Mouse (Mus musculus) C2C12 (cell line): ENCODE results near the gene Mt4. TPM values are rescaled to one million over a fixed set of nuclear protein-coding genes. Genes with fewer than 3 reads are reported as not detected.

Experiments
- H3K27me3 ChIP-seq: one replicate; pipeline ENCODE4 v1.6.1; 2011; ENCODE audit not compliant: control insufficient read depth, insufficient read depth, insufficient read length
- H3K36me3 ChIP-seq: one replicate; pipeline ENCODE4 v1.6.1; 2011; ENCODE audit not compliant: control insufficient read depth, insufficient read depth
- H3K4me3 ChIP-seq: one replicate; pipeline ENCODE4 v1.5.1; 2011; ENCODE audit warnings: mild to moderate bottlenecking, control low read depth; ENCODE audit not compliant: poor library complexity, insufficient read depth, severe bottlenecking
- H3K79me2 ChIP-seq: one replicate; pipeline ENCODE4 v1.6.1; 2011; ENCODE audit not compliant: control insufficient read depth, insufficient read depth
- H3K79me3 ChIP-seq: one replicate; pipeline ENCODE4 v1.6.1; 2011; ENCODE audit warnings: low read depth, control low read depth
- H3ac ChIP-seq: one replicate; pipeline ENCODE3; 2011; ENCODE audit warnings: low read depth; ENCODE audit not compliant: control insufficient read depth, insufficient read length
- CEBPB ChIP-seq: IDR thresholded peaks from one replicate; pipeline ENCODE4 v1.6.1; 2011; ENCODE audit warnings: low read depth, mild to moderate bottlenecking, control low read depth, moderate library complexity
- CTCF ChIP-seq: IDR thresholded peaks from one replicate; pipeline ENCODE4 v1.5.1; 2011; ENCODE audit not compliant: control insufficient read depth, insufficient read depth, insufficient read length
- FOSL1 ChIP-seq: IDR thresholded peaks from one replicate; pipeline ENCODE4 v1.8.0; 2011; ENCODE audit warnings: mild to moderate bottlenecking, low read length; ENCODE audit not compliant: poor library complexity, insufficient read depth, severe bottlenecking
- MAX ChIP-seq: IDR thresholded peaks from one replicate; pipeline ENCODE4 v1.6.1; 2011; ENCODE audit warnings: mild to moderate bottlenecking, control low read depth
- MYOD1 ChIP-seq: IDR thresholded peaks from one replicate; pipeline ENCODE4 v1.6.1; 2011; ENCODE audit warnings: low read depth; ENCODE audit not compliant: control insufficient read depth, insufficient read length
- MYOG ChIP-seq: IDR thresholded peaks from one replicate; pipeline ENCODE4 v1.6.1; 2011; ENCODE audit not compliant: control insufficient read depth, insufficient read length; ENCODE audit errors: extremely low read depth
- USF1 ChIP-seq: IDR thresholded peaks from one replicate; pipeline ENCODE4 v1.6.1; 2011; ENCODE audit warnings: low read depth, mild to moderate bottlenecking, control low read depth, moderate library complexity
- polyA plus RNA-seq: library from polyadenylated mRNA; unstranded; fragments of >200 nt; fragmentation: generic; extraction: Trizol; gene quantifications from one replicate; pipeline ENCODE4 v1.2.1, GENCODE M21; 2012; ENCODE audit warnings: missing spikeins

Mt4 gene
- polyA plus RNA-seq, 1 experiment, result 0.26 TPM

DNA sequence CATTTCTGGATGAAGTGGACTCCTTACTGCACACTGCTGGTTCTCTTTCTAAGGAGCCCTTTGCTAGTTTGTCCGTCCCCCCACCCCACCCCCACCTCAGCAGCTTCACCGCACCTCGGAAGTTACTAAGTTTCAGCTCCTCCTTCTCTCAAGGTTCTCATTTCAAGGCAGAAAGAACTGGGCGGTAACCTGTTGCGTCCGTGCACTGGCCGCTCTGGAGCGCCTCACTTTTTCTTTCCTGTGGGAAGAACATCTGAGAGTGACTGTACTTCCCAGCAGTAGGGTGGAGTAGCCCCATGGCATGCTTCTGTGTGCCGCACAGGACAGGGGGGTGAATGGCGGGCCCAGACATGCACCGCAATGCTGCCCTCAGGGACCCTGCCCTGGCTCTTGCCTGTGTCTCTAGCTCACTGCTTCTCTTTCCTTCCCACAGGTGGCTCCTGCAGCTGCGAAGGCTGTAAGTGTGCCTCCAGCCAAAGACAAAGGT is 47.4 kb downstream of the Mt4 start:
- Histone ChIP-seq H3K36me3 (peaks cover 8% of the 10 kb centered on the region), H3K79me2 (peaks cover 14% of the 10 kb centered on the region), H3ac (no peak overlapping the region), H3K27me3 (no peaks in the 10 kb centered on the region), H3K4me3 (no peak overlapping the region), H3K79me3 (peaks cover 5% of the 10 kb centered on the region)
- TF ChIP-seq USF1 (no peak), MYOG (no peak), CEBPB (no peak), CTCF (no peak), MAX (no peak), MYOD1 (no peak), FOSL1 (no peak)

DNA sequence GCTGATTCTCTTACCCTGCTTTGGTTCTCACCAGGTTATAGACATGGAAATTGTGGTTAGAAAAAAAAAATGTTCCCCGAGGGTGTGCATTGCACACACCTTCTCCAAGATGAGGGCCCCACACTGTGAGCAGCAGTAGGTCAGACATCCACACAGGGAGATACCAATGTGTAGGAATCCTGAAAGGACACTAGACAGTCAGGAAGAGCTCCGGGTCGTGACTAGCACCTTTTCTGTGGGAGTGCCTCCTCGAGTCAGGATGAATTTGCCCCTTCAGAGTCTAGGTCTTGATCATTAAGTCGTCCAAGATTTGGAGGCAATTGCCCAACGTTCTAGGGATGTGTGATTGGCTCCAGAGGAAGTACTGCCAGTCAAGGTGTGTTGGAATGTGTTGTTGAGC is 48.8 kb downstream of the Mt4 start:
- no peaks in the 10 kb centered on the region for H3K36me3 ChIP-seq
- no peak overlapping the region for H3K4me3 ChIP-seq
- peaks cover under 1% of the 10 kb centered on the region for H3K79me2 ChIP-seq
- H3ac ChIP-seq, result no peak overlapping the region
- TF ChIP-seq MYOD1, result no peak
- TF ChIP-seq MYOG, result no peak
- no peak for TF ChIP-seq FOSL1
- TF ChIP-seq CTCF, result no peak
- TF ChIP-seq USF1, result no peak
- TF ChIP-seq MAX, result no peak
- no peak for TF ChIP-seq CEBPB
- no peaks in the 10 kb centered on the region for H3K27me3 ChIP-seq
- no peaks in the 10 kb centered on the region for H3K79me3 ChIP-seq

DNA sequence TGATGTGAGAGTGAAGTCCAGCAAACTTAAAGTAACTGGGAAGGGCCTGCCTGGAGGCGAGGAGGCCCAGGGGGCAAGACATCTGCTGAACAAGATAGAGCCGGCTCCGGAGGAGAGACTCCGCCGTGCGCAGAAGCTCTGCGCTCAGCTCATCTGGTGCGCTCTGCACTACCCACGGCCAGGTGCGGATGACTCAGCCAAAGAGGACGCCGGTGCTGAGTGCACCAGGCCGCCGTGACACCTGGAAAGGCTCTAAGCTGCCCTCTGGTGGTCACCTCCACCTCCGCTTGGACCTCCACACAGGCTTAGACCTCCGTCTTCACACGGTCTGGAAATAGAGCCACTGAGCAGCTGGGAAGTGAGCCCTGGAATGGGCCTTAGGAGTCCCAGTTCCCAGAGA is 49.5 kb downstream of the Mt4 start:
- no peak overlapping the region for H3K4me3 ChIP-seq
- H3ac ChIP-seq, result no peak overlapping the region
- H3K27me3 ChIP-seq, result no peaks in the 10 kb centered on the region
- no peaks in the 10 kb centered on the region for H3K36me3 ChIP-seq
- TF ChIP-seq CTCF, result peak; percentile 52
- no peak for TF ChIP-seq FOSL1
- TF ChIP-seq USF1, result no peak
- no peaks in the 10 kb centered on the region for H3K79me2 ChIP-seq
- H3K79me3 ChIP-seq, result no peaks in the 10 kb centered on the region

DNA sequence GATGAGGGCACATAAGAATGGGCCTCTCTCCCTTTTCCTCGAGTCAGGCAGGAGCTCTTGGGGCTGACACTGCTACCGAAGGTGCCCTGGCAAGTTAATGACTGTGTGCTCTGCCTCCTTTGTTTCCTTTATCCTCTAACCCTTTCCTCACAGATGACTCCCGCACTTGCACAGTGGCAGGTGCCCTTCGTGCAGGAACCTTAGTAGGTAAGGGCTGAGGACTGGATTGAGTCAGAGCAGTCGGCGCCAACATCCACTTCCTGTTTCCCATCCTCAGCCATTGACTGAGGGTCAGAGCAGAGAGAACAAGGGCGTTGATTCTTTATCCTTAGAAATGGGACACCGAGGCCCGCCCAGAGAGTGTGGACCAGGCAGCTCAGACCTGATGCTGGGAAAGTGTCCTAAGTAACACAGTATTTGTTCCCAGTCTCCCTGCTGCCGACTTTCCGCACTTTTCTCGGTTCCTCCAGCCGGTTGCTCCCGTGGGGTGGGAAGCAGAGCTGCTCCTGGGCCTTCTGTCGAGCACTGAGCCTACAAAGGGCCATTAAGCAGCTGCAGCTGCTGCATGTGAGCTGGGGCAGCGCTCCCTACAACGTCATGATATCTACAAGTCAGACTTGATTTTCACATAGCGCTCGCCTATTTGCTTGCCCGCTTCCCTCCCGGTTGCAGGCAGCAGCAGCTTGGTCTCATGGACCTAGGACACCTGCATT is 50.4 kb downstream of the Mt4 start:
- Histone ChIP-seq H3K27me3 (no peaks in the 10 kb centered on the region), H3K36me3 (no peaks in the 10 kb centered on the region), H3K79me3 (no peaks in the 10 kb centered on the region), H3K4me3 (no peak overlapping the region), H3K79me2 (no peaks in the 10 kb centered on the region), H3ac (no peak overlapping the region)
- no peak for TF ChIP-seq MYOD1

Other genes with a start within 250 kb of the Mt4 start
- gene Amfr, start 124.4 kb upstream of the Mt4 start, polyA plus RNA-seq, result 71.0 TPM
- 112 TPM for gene Nudt21, start 100.2 kb upstream of the Mt4 start, polyA plus RNA-seq
- gene Ogfod1, start 100.0 kb upstream of the Mt4 start, polyA plus RNA-seq, result 9.7 TPM
- gene Bbs2, start 38.3 kb upstream of the Mt4 start, polyA plus RNA-seq, result 5.9 TPM
- gene Mt3, start 15.4 kb downstream of the Mt4 start, polyA plus RNA-seq, result not detected
- gene Mt2, start 35.5 kb downstream of the Mt4 start, polyA plus RNA-seq, result 338 TPM
- 963 TPM for gene Mt1, start 41.9 kb downstream of the Mt4 start, polyA plus RNA-seq
- 58.7 TPM for gene Nup93, start 77.4 kb downstream of the Mt4 start, polyA plus RNA-seq
- gene Slc12a3, start 192.0 kb downstream of the Mt4 start, polyA plus RNA-seq, result not detected
- gene Herpud1, start 249.2 kb downstream of the Mt4 start, polyA plus RNA-seq, result 48.8 TPM